Comparison of ENCODE assay signal across 9 mouse cellular contexts in the genomic region with DNA sequence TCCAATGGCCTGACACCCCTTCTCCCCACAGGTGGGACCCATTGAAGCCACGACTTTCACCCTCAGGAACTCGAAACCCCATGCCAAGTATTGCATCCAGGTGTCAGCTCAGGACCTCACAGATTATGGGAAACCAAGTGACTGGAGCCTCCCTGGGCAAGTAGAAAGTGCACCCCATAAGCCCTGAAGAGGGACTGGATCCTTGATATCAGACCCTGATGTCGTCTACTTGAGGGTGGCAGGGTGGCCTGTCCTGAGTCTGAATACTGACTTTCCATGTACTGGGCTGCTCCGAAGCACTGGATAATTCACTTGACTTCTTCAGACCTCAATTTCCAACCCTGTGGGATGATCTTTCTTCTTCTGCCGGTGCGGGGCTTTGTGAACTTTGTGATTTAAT. TPM values are rescaled to one million over a fixed set of nuclear protein-coding genes. Genes with fewer than 3 reads are reported as not detected.
DNase-seq lines count a peak whose midpoint lies in the region; ATAC-seq and TF ChIP-seq lines count a peak whose summit lies in the region.
"Had no signal": no experiment of that assay in that cellular context is flagged by ENCODE, and none has a peak within 500 bp of the region (broad histone marks: within the 10 kb centered on the region; RNA-seq: fewer than 3 reads in every experiment).

No protein-coding gene starts in this region.

- intact Hi-C loops in gastrocnemius, postnatal 36 days (cut with DNase I) = no loop called here

- no peak for TF ChIP-seq CTCF in lung, adult 2 months (IDR thresholded peaks at IDR 0.05; ENCODE audit: insufficient read depth, low read length)

- ATAC-seq in limb, embryonic 12.5 days (ENCODE audit: insufficient number of reproducible peaks, insufficient read depth, low FRiP score, low TSS enrichment, low read depth) = no peak
- no peak for ATAC-seq in stomach, embryonic 14.5 days (ENCODE audit: insufficient number of reproducible peaks, insufficient read depth, low FRiP score, low read depth)

- H3K4me1 ChIP-seq in limb, embryonic 12.5 days (replicated peaks) = peaks cover 24% of the 10 kb centered on the region
- peaks cover 9% of the 10 kb centered on the region; the same call in 1 of the 2 replicates for H3K4me1 ChIP-seq in stomach, embryonic 14.5 days (ENCODE audit: control insufficient read depth, insufficient read depth, low read length)
- H3K4me1 ChIP-seq in lung, adult 2 months (ENCODE audit: control insufficient read depth, insufficient read depth, low read length) = peaks cover 2% of the 10 kb centered on the region; the same call in 1 of the 2 replicates

- H3K4me3 ChIP-seq in limb, embryonic 12.5 days (replicated peaks) = peak overlapping the region; percentile 51
- H3K4me3 ChIP-seq in stomach, embryonic 14.5 days (ENCODE audit: low read depth, low read length) = peak overlapping the region; percentile 36
- H3K4me3 ChIP-seq in lung, adult 2 months (replicated peaks; ENCODE audit: extremely low read depth, low read depth, low read length) = no peak overlapping the region

- no peak for TF ChIP-seq POLR2A in lung, adult 2 months (IDR thresholded peaks at IDR 0.05; ENCODE audit: borderline replicate concordance, extremely low read depth, low read depth, low read length)

- H3K36me3 ChIP-seq in limb, embryonic 12.5 days = peaks cover 10% of the 10 kb centered on the region; the same call in 1 of the 2 replicates
- peaks cover 5% of the 10 kb centered on the region; the same call in 1 of the 2 replicates for H3K36me3 ChIP-seq in stomach, embryonic 14.5 days (ENCODE audit: control insufficient read depth, insufficient read depth, low read length)

- H3K9me3 ChIP-seq in limb, embryonic 12.5 days = no peaks in the 10 kb centered on the region
- H3K9me3 ChIP-seq in stomach, embryonic 14.5 days (ENCODE audit: control insufficient read depth, low read depth, low read length) = no peaks in the 10 kb centered on the region

- H3K9ac ChIP-seq in limb, embryonic 12.5 days (replicated peaks) = no peak overlapping the region
- no peak overlapping the region for H3K9ac ChIP-seq in stomach, embryonic 14.5 days (replicated peaks; ENCODE audit: low read depth, low read length)

- WGBS in limb, embryonic 12.5 days = 33% methylated on average over 6 of the region's 6 CpGs
- WGBS in stomach, embryonic 14.5 days = 34% methylated on average over 6 of the region's 6 CpGs
- WGBS in lung, adult 2 months = 41% methylated on average over 6 of the region's 6 CpGs

- peak; percentile 6 to 12 for DNase-seq in gastrocnemius, postnatal 4 days (ENCODE audit: low spot score in 2 of 2)
- no peak for DNase-seq in gastrocnemius, postnatal 36 days
- DNase-seq in ovary, adult 18-20 months (ENCODE audit: low spot score) = peak; percentile 1
- no peak for DNase-seq in ovary, postnatal 36 days (ENCODE audit: low spot score)
- DNase-seq in right cerebral cortex, postnatal 36 days (ENCODE audit: low spot score in 2 of 2) = no peak
- DNase-seq in lung, adult 2 months = no peak

- H3K27me3 ChIP-seq in limb, embryonic 12.5 days = peaks cover 27% of the 10 kb centered on the region
- H3K27me3 ChIP-seq in stomach, embryonic 14.5 days (ENCODE audit: control insufficient read depth, insufficient read depth, low read length) = no peaks in the 10 kb centered on the region; the same call in 1 of the 2 replicates

- H3K27ac ChIP-seq in limb, embryonic 12.5 days = no peak overlapping the region
- no peak overlapping the region for H3K27ac ChIP-seq in stomach, embryonic 14.5 days (ENCODE audit: low read length)

- peak overlapping the region; percentile 79 for H3K4me2 ChIP-seq in limb, embryonic 12.5 days
- peak overlapping the region; percentile 54 for H3K4me2 ChIP-seq in stomach, embryonic 14.5 days (replicated peaks; ENCODE audit: low read depth, low read length)

RNA-seq across cellular contexts. Expression of gene Yju2, which starts 2.3 kb away (rescaled TPM):
- 10 to 100 TPM; 15.3 to 15.9 TPM for total RNA-seq in gastrocnemius, postnatal 4 days (2021)
- 1 to 10 TPM; 7.8 to 8.8 TPM for total RNA-seq in gastrocnemius, postnatal 36 days (2021)
- polyA plus RNA-seq in limb, embryonic 12.5 days (2016; fragmentation: Nextera tagmentation; extraction: Ambion mirVana) = 24.6 and 26.6 TPM in 2 replicates
- polyA plus RNA-seq in stomach, embryonic 14.5 days (2014; fragmentation: Nextera tagmentation; extraction: Ambion mirVana) = 20.8 and 21.8 TPM in 2 replicates
- polyA plus RNA-seq in lung, adult 2 months (2012; rRNA removed) = 8.8 and 9.5 TPM in 2 replicates

RNA-seq across cellular contexts. Expression of gene Ebi3, which starts 4.2 kb away (rescaled TPM):
- 1 to 10 TPM; 1.9 to 2.0 TPM for total RNA-seq in gastrocnemius, postnatal 4 days (2021)
- not detected for total RNA-seq in gastrocnemius, postnatal 36 days (2021)
- 1.6 TPM in 2 replicates for polyA plus RNA-seq in limb, embryonic 12.5 days (2016; fragmentation: Nextera tagmentation; extraction: Ambion mirVana)
- polyA plus RNA-seq in stomach, embryonic 14.5 days (2014; fragmentation: Nextera tagmentation; extraction: Ambion mirVana) = 2.7 and 3.1 TPM in 2 replicates
- 7.3 and 12.4 TPM in 2 replicates for polyA plus RNA-seq in lung, adult 2 months (2012; rRNA removed)
- polyA plus RNA-seq: C2C12 had no signal

RNA-seq across cellular contexts. Expression of gene Zfp119b, which starts 7.3 kb away (rescaled TPM):
- 1 to 10 TPM; 3.8 to 4.0 TPM for total RNA-seq in gastrocnemius, postnatal 4 days (2021)
- 1 to 10 TPM; 2.6 to 2.7 TPM for total RNA-seq in gastrocnemius, postnatal 36 days (2021)
- 5.0 and 7.0 TPM in 2 replicates for polyA plus RNA-seq in limb, embryonic 12.5 days (2016; fragmentation: Nextera tagmentation; extraction: Ambion mirVana)
- 4.6 and 7.7 TPM in 2 replicates for polyA plus RNA-seq in stomach, embryonic 14.5 days (2014; fragmentation: Nextera tagmentation; extraction: Ambion mirVana)
- polyA plus RNA-seq in lung, adult 2 months (2012; rRNA removed) = 0.29 and 0.70 TPM in 2 replicates

RNA-seq across cellular contexts. Expression of gene Shd, which starts 13.7 kb away (rescaled TPM):
- 1 to 10 TPM; 1.8 to 1.9 TPM for total RNA-seq in gastrocnemius, postnatal 4 days (2021)
- total RNA-seq in gastrocnemius, postnatal 36 days (2021) = not detected
- 52.6 and 54.1 TPM in 2 replicates for polyA plus RNA-seq in limb, embryonic 12.5 days (2016; fragmentation: Nextera tagmentation; extraction: Ambion mirVana)
- polyA plus RNA-seq in stomach, embryonic 14.5 days (2014; fragmentation: Nextera tagmentation; extraction: Ambion mirVana) = 12.1 and 16.6 TPM in 2 replicates
- 1.6 and 1.9 TPM in 2 replicates for polyA plus RNA-seq in lung, adult 2 months (2012; rRNA removed)
- polyA plus RNA-seq: C2C12 had no signal

RNA-seq across cellular contexts. Expression of gene Fsd1, which starts 29.7 kb away (rescaled TPM):
- total RNA-seq in gastrocnemius, postnatal 4 days (2021) = under 1 TPM in 1 of 2 experiments, not detected in 1; 0.32 TPM
- not detected for total RNA-seq in gastrocnemius, postnatal 36 days (2021)
- polyA plus RNA-seq in limb, embryonic 12.5 days (2016; fragmentation: Nextera tagmentation; extraction: Ambion mirVana) = 42.4 and 43.2 TPM in 2 replicates
- polyA plus RNA-seq in stomach, embryonic 14.5 days (2014; fragmentation: Nextera tagmentation; extraction: Ambion mirVana) = 13.7 and 17.6 TPM in 2 replicates
- polyA plus RNA-seq in lung, adult 2 months (2012; rRNA removed) = 0.17 and 0.31 TPM in 2 replicates

Comparison
In these comparisons a context has a peak if more than half of its experiments do, and no peak if none do; other contexts are left out.
1. DNase-seq: peak in gastrocnemius, postnatal 4 days (2 of 2) and ovary, adult 18-20 months (single experiment); none in gastrocnemius, postnatal 36 days (0 of 2), ovary, postnatal 36 days (single experiment), right cerebral cortex, postnatal 36 days (0 of 2) and lung, adult 2 months (single experiment).